Mouse (Mus musculus) kidney, adult 18-20 months (tissue): Measurements from ENCODE around the gene Cct6b.
"Not testable (repeated sequence)": the region's sequence is repeated elsewhere in the genome, so short reads cannot be mapped to it uniquely, and the experiment has no call there.

ENCODE experiments used
- DNase-seq: peaks from one replicate; pipeline ENCODE4 v3.0.0; 2021

Gene Cct6b

GRCm38 (mm10) chr11:82699865-82700410 is 64.2 kb downstream of the Cct6b start:
- no peak for DNase-seq

- DNase-seq: no peak
These were observed 68.2 kb downstream of the Cct6b start for GRCm38 (mm10) chr11:82695930-82696329.

GRCm38 (mm10) chr11:82694947-82695346 is 69.2 kb downstream of the Cct6b start:
- DNase-seq: not testable (repeated sequence)

GRCm38 (mm10) chr11:82692668-82693067 is 71.5 kb downstream of the Cct6b start:
- no peak for DNase-seq

GRCm38 (mm10) chr11:82690476-82690875 is 73.6 kb downstream of the Cct6b start:
- DNase-seq: no peak

GRCm38 (mm10) chr11:82687668-82688067 is 76.5 kb downstream of the Cct6b start:
- no peak for DNase-seq

- peak; percentile 17 for DNase-seq
These were observed 79.4 kb downstream of the Cct6b start for GRCm38 (mm10) chr11:82684676-82685075.

- DNase-seq: no peak
These were observed 80.2 kb downstream of the Cct6b start for GRCm38 (mm10) chr11:82683765-82684505.

- DNase-seq: no peak
These were observed 85.6 kb downstream of the Cct6b start for GRCm38 (mm10) chr11:82678561-82678960.
